Mouse (Mus musculus): Measurements from ENCODE around the gene Zfp488. TPM values are rescaled to one million over a fixed set of nuclear protein-coding genes. Genes with fewer than 3 reads are reported as not detected.

Gene Zfp488
- not detected for polyA plus RNA-seq (2014; fragmentation: Illumina TruSeq; extraction: RNeasy Lipid Tissue Mini Kit (QIAGEN cat#74804); ENCODE audit: low read depth, low replicate concordance)

DNA sequence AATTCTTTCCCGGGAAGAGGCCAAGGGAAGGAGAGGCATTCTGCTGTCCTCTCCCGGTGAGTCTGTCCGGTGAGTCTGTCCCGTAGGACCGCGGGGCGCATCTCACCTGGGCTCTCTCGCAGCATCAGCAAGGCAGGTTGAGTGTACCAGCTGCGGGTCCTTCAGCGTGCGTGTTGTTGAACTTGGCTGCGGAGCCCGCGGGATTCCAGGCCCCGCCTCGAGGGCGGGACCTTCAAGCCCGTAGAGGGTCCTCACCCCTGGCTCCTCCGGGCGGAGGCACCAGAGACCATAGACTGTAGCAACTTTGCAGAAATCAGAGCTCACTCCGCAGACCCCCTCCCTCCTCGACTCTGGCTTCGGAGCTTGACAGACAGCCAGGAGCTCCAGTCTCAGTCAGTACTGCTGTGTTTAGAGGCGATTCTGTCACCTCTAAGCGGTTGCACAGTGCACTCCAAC lies at the start of gene Zfp488:
Zfp488 (minus strand) TSS at position 161 of the 456 bp plus-strand sequence.

DNA sequence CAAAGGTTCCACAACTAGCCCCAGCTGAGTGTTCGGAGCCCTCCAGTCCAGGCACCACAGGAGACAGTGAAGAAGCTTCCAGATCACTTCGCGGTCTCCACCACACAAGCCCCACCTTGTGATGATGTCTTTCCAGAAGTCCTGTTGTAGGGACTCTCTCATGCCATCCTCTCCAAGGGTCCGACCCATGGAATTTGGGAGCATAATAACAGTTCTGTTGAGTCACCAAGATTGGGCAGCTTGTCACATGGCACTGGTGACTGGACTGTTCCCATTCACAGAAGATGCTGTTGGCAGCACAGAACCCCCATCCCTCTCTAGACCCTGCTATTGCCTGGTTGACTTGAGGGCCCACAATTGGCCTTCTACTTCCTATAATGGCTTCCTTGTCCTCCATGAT lies 37.8 kb upstream of the Zfp488 start, which contains the start of gene Gm5460:
Gm5460 (plus strand) TSS at position 378 of the 400 bp plus-strand sequence.

GRCm38 (mm10) chr14:34015063-34015462 lies 36.5 kb upstream of the Zfp488 start, which contains the start of gene Gm30083:
Gene Gm30083, minus strand, starts transcription at chr14:34015182.

DNA sequence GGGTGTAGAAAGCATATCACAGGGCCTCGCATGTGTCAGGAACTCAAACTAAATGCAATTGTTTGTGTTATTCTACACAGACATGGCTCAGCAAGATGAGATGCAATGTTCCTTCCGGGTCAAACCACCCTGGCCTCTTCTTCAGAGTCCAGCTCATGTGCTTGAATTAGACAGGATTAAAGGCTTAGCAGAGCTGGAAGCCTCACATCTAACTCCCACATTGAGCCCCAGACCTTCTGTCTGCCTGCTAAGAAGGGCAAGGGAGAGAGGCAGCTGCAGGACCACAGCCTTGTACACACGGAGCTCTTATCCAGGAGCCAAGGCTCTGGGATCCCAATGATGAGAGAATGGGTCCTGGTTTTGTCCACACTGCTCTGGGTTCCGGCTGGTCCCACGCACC lies 24.8 kb downstream of the Zfp488 start, which contains the start of gene Rbp3:
Rbp3 (plus strand) TSS at position 243 of the 400 bp plus-strand sequence.

DNA sequence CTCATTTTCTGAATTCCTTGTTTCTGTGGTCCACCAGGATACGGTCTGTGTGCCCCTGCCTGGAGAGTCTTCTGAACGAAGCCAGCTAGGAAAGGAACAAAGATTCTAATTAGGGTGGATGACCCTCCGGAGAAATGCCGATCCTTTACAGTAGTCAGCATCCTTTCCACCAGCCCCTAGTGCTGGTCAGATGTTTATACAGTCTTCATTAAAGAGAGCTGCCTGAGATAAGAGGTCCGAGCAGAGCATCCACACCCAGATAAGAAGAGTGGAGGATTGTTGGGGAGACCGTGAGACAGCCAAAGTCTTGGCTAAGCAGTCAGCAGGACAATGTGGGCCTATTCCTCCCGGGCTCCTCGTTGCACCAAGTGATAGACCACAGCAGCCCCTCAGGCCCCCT lies 37.8 kb downstream of the Zfp488 start, which contains the start of gene Gdf2:
Gdf2 (plus strand) TSS at position 301 of the 400 bp plus-strand sequence.

DNA sequence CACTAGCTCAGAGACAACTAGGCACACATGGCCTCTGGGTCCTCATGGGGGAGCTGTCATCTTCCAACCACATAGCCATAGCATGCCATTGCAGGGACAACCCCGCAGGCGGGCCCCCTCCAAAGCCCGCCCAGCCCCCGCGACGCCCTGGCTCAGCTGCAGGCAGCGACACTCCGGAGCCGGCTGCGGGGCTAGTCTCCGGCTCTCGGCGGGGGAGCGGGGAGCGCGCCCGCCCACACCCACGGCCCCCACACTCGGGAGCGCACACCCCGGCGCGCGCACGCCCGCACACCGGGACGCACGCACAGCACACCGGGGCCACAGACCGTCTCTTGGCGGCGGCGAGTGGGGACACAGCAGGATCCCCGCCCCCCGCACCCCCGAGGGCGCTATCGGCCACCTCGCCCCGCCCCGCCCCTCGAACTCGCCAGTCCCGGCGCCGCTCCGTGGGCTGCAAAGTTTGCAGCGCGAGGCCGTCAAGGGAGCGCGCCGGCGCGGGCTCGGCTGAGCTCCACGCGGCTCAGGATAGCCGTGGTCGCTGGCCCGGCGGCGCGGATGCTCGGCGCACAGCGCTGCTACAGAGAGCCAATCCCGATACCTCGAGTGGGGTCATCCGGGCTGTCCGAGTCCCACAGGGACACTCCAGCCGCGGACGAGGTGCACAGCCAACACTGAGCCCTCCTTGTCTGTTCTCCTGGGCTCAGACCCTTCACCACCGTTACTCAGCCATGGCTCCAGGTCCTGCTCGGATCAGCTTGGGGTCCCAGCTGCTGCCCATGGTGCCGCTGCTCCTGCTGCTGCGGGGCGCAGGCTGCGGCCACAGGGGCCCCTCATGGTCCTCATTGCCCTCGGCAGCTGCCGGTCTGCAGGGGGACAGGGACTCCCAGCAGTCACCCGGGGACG lies 55.1 kb downstream of the Zfp488 start, which contains the start of gene Gdf10:
Gdf10 (plus strand) TSS at position 420 of the 903 bp plus-strand sequence.

Other genes starting within 250 kb of the Zfp488 start
- 15.0 TPM for gene Gdf10, start 55.2 kb downstream of the Zfp488 start, polyA plus RNA-seq (2014; fragmentation: Illumina TruSeq; extraction: RNeasy Lipid Tissue Mini Kit (QIAGEN cat#74804); ENCODE audit: low read depth, low replicate concordance)
- not detected for gene Gdf2, start 37.7 kb downstream of the Zfp488 start, polyA plus RNA-seq (2014; fragmentation: Illumina TruSeq; extraction: RNeasy Lipid Tissue Mini Kit (QIAGEN cat#74804); ENCODE audit: low read depth, low replicate concordance)
- not detected for gene Rbp3, start 24.8 kb downstream of the Zfp488 start, polyA plus RNA-seq (2014; fragmentation: Illumina TruSeq; extraction: RNeasy Lipid Tissue Mini Kit (QIAGEN cat#74804); ENCODE audit: low read depth, low replicate concordance)
- gene Gm30083, start 36.4 kb upstream of the Zfp488 start, polyA plus RNA-seq (2014; fragmentation: Illumina TruSeq; extraction: RNeasy Lipid Tissue Mini Kit (QIAGEN cat#74804); ENCODE audit: low read depth, low replicate concordance): not detected
- gene Gm5460, start 38.0 kb upstream of the Zfp488 start, polyA plus RNA-seq (2014; fragmentation: Illumina TruSeq; extraction: RNeasy Lipid Tissue Mini Kit (QIAGEN cat#74804); ENCODE audit: low read depth, low replicate concordance): 0.93 TPM
- not detected for gene Antxrl, start 73.9 kb upstream of the Zfp488 start, polyA plus RNA-seq (2014; fragmentation: Illumina TruSeq; extraction: RNeasy Lipid Tissue Mini Kit (QIAGEN cat#74804); ENCODE audit: low read depth, low replicate concordance)
- gene Anxa8, start 107.2 kb upstream of the Zfp488 start, polyA plus RNA-seq (2014; fragmentation: Illumina TruSeq; extraction: RNeasy Lipid Tissue Mini Kit (QIAGEN cat#74804); ENCODE audit: low read depth, low replicate concordance): 0.52 TPM
- not detected for gene A630023A22Rik, start 124.0 kb upstream of the Zfp488 start, polyA plus RNA-seq (2014; fragmentation: Illumina TruSeq; extraction: RNeasy Lipid Tissue Mini Kit (QIAGEN cat#74804); ENCODE audit: low read depth, low replicate concordance)
- not detected for gene Npy4r, start 173.7 kb upstream of the Zfp488 start, polyA plus RNA-seq (2014; fragmentation: Illumina TruSeq; extraction: RNeasy Lipid Tissue Mini Kit (QIAGEN cat#74804); ENCODE audit: low read depth, low replicate concordance)
- 2.2 TPM for gene Gprin2, start 222.9 kb upstream of the Zfp488 start, polyA plus RNA-seq (2014; fragmentation: Illumina TruSeq; extraction: RNeasy Lipid Tissue Mini Kit (QIAGEN cat#74804); ENCODE audit: low read depth, low replicate concordance)
- 0.35 TPM for gene Syt15, start 240.8 kb upstream of the Zfp488 start, polyA plus RNA-seq (2014; fragmentation: Illumina TruSeq; extraction: RNeasy Lipid Tissue Mini Kit (QIAGEN cat#74804); ENCODE audit: low read depth, low replicate concordance)